ENCODE assay signal across 8 mouse cellular contexts in the genomic region with DNA sequence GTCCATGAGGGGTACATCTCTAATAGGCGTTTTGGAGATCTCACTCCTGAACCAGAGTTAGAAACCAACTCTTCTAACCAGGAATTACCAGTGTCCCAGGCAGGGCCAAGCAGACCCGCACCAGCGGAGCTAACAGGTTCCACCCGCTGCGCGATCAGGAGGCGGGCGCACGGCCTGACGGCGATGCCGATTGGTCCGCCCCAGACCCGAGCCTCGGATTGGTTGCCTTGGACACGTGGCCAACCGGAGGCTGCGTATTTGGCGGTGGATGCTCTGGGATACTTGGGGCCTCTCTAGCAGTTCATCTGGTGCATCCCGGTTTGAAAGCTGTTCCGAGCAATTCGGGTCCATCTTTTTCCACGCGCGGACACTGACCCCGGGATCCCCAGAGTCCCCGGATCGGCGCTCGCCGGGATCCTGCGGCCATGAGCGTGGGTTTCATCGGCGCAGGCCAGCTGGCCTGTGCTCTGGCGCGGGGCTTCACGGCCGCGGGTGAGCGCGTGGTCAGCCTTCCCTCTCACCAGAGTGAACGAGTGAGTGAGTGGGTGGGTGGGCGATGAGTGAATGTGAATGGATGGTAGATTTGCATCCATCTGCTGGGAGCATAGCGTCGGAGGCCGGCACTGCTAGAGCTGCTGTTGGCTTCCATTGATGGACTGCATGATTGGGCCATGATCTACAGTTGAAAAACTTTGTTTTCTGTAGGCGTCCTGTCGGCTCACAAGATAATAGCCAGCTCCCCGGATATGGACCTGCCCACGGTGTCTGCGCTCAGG. TPM values are rescaled to one million over a fixed set of nuclear protein-coding genes. Genes with fewer than 3 reads are reported as not detected.
A peak's percentile ranks its signal among the peaks of the same experiment; 100 is the strongest.
DNase-seq lines count a peak whose midpoint lies in the region; ATAC-seq and TF ChIP-seq lines count a peak whose summit lies in the region.

Gene Pycr2 (plus strand): TSS at position 255 of the 776 bp plus-strand sequence.

- peaks cover 66% of the 10 kb centered on the region for H3K4me1 ChIP-seq in G1E (ENCODE audit: insufficient read depth, low read depth, low read length)
- H3K4me1 ChIP-seq in forebrain, embryonic 16.5 days (replicated peaks; ENCODE audit: control insufficient read depth, insufficient read depth, low read length), result peaks cover 18% of the 10 kb centered on the region
- H3K4me1 ChIP-seq in lung, embryonic 15.5 days, result peaks cover 18% of the 10 kb centered on the region

- H3K4me2 ChIP-seq in forebrain, embryonic 16.5 days (ENCODE audit: low read length), result peak within 1 kb of the TSS; percentile 94
- H3K4me2 ChIP-seq in lung, embryonic 15.5 days, result peak within 1 kb of the TSS; percentile 73

- intact Hi-C loops in heart, postnatal 36 days (cut with DNase I), result loop anchor here (5.0 kb wide), 1 partner anchor 133 kb away; no protein-coding TSS in a partner anchor

- ATAC-seq in G1E (ENCODE audit: extremely low read depth, insufficient number of reproducible peaks, low FRiP score, poor library complexity, severe bottlenecking), result peak; percentile 58
- peak; percentile 100 for ATAC-seq in forebrain, embryonic 16.5 days
- peak; percentile 98 for ATAC-seq in lung, embryonic 15.5 days (ENCODE audit: borderline replicate concordance, extremely low read depth, low FRiP score, low TSS enrichment)

- peak within 1 kb of the TSS; percentile 94 for H3K4me3 ChIP-seq in G1E (ENCODE audit: low read depth, low read length)
- H3K4me3 ChIP-seq in forebrain, embryonic 16.5 days (replicated peaks; ENCODE audit: low read length), result peak within 1 kb of the TSS; percentile 86
- peak within 1 kb of the TSS; percentile 92 for H3K4me3 ChIP-seq in lung, embryonic 15.5 days

- H3K9ac ChIP-seq in forebrain, embryonic 16.5 days (replicated peaks; ENCODE audit: low read depth, low read length), result peak within 1 kb of the TSS; percentile 95
- peak within 1 kb of the TSS; percentile 92 for H3K9ac ChIP-seq in lung, embryonic 15.5 days

- TF ChIP-seq CTCF in G1E (IDR thresholded peaks at IDR 0.05; ENCODE audit: low read depth, low read length), result no peak

- under 1% methylated on average over 52 of the region's 52 CpGs for WGBS in forebrain, embryonic 16.5 days
- WGBS in lung, embryonic 15.5 days, result under 1% methylated on average over 52 of the region's 52 CpGs

- peak within 1 kb of the TSS; percentile 73 for H3K27ac ChIP-seq in forebrain, embryonic 16.5 days (ENCODE audit: low read length)
- peak within 1 kb of the TSS; percentile 68 for H3K27ac ChIP-seq in lung, embryonic 15.5 days

- DNase-seq in G1E (ENCODE audit: low spot score), result peak; percentile 98
- DNase-seq in cerebellum, adult 18-20 months, result peak; percentile 94
- peak; percentile 90 to 94 for DNase-seq in heart, postnatal 36 days
- peak; percentile 91 to 94 for DNase-seq in layer of hippocampus, adult 8-10 months (ENCODE audit: low spot score in 2 of 2)
- peak; percentile 91 for DNase-seq in ovary, adult 18-20 months (ENCODE audit: low spot score)
- DNase-seq in thymus, postnatal 0 days (ENCODE audit: low spot score), result peak; percentile 95

- H3K36me3 ChIP-seq in G1E (replicated peaks), result peaks cover 40% of the 10 kb centered on the region
- H3K36me3 ChIP-seq in forebrain, embryonic 16.5 days (ENCODE audit: control insufficient read depth, insufficient read depth), result peaks cover 11% of the 10 kb centered on the region; the same call in 1 of the 2 replicates
- peaks cover 23% of the 10 kb centered on the region for H3K36me3 ChIP-seq in lung, embryonic 15.5 days

- no peaks in the 10 kb centered on the region for H3K9me3 ChIP-seq in G1E (replicated peaks)
- no peaks in the 10 kb centered on the region for H3K9me3 ChIP-seq in forebrain, embryonic 16.5 days (ENCODE audit: control insufficient read depth, low read length)
- no peaks in the 10 kb centered on the region for H3K9me3 ChIP-seq in lung, embryonic 15.5 days

- H3K27me3 ChIP-seq in G1E (ENCODE audit: insufficient read depth, low read length), result 0 out of 2 replicates have a peak, but pooled peaks cover 2% of the 10 kb centered on the region
- H3K27me3 ChIP-seq in forebrain, embryonic 16.5 days (replicated peaks; ENCODE audit: control insufficient read depth, insufficient read depth, low read length), result no peaks in the 10 kb centered on the region
- no peaks in the 10 kb centered on the region for H3K27me3 ChIP-seq in lung, embryonic 15.5 days

RNA-seq across cellular contexts. Expression of gene Pycr2, which starts in this region (rescaled TPM):
- total RNA-seq in G1E (2014; fragmentation: Nextera tagmentation) (22.7 and 24.8 TPM in 2 replicates), G1E (2017) (23.2 and 26.4 TPM in 2 replicates)
- 122 and 154 TPM in 2 replicates for polyA plus RNA-seq in G1E (2012)
- polyA plus RNA-seq in forebrain, embryonic 16.5 days (2015; fragmentation: Nextera tagmentation; extraction: Ambion mirVana), result 78.8 and 84.8 TPM in 2 replicates
- 10 to 100 TPM; 12.5 to 15.6 TPM for total RNA-seq in heart, postnatal 36 days (2021)
- total RNA-seq in layer of hippocampus, adult 8-10 months (2022), result 10 to 100 TPM; 36.2 to 39.7 (median 39.3) TPM
- 89.9 and 90.0 TPM in 2 replicates for polyA plus RNA-seq in lung, embryonic 15.5 days (2015; fragmentation: Nextera tagmentation; extraction: Ambion mirVana)
- polyA plus RNA-seq in thymus, postnatal 0 days (2015; fragmentation: Nextera tagmentation; extraction: Ambion mirVana), result 142 and 147 TPM in 2 replicates

Comparison
In these comparisons a context has a peak if more than half of its experiments do, and no peak if none do; other contexts are left out.
1. Peak in every context shown above with its lines: DNase-seq, ATAC-seq, H3K4me3 ChIP-seq and H3K27ac ChIP-seq.